Mouse (Mus musculus): ENCODE data around the gene Pds5a. TPM values are rescaled to one million over a fixed set of nuclear protein-coding genes. Genes with fewer than 3 reads are reported as not detected.

Pds5a gene
- total RNA-seq, 1 experiment: 161 TPM

GRCm38 (mm10) chr5:65575896-65576295, 122.2 kb downstream of the Pds5a start:
- no peak for DNase-seq (ENCODE audit: low read depth, low spot score)
- Histone ChIP-seq H3K27ac (ENCODE audit: insufficient read depth, low read depth, low read length, poor library complexity, severe bottlenecking) (no peak overlapping the region), H3K9ac (ENCODE audit: insufficient read depth, low read depth, low read length, poor library complexity, severe bottlenecking) (no peak overlapping the region), H3K4me3 (ENCODE audit: insufficient read depth in 1 of 2, low read depth in 1 of 2, low read length in 2 of 2, poor library complexity in 1 of 2, severe bottlenecking in 1 of 2) (no peak overlapping the region), H3K4me1 (ENCODE audit: control insufficient read depth in 2 of 2, insufficient read depth in 2 of 2, low read length in 2 of 2, poor library complexity in 1 of 2) (no peaks in the 10 kb centered on the region; a peak in 1 of 4 replicates), H3K9me3 (ENCODE audit: control insufficient read depth, insufficient read depth, low read depth, low read length) (no peaks in the 10 kb centered on the region), H3K36me3 (ENCODE audit: control insufficient read depth, insufficient read depth, low read length, poor library complexity, severe bottlenecking) (no peaks in the 10 kb centered on the region; the same call in 1 of the 2 replicates)
- in situ Hi-C loops (cut with MboI; ENCODE audit: low sequenced_read_pairs in 2 of 2, unreplicated experiment in 2 of 2): no loop called here
- TF ChIP-seq MAFK (IDR thresholded peaks at IDR 0.05; ENCODE audit: insufficient read depth, low read depth, low read length) (no peak), CHD2 (IDR thresholded peaks at IDR 0.05; ENCODE audit: low read depth, low read length) (no peak), HCFC1 (IDR thresholded peaks at IDR 0.05; ENCODE audit: borderline replicate concordance, insufficient read depth, low read length) (no peak), ZC3H11A (IDR thresholded peaks at IDR 0.05; ENCODE audit: borderline replicate concordance, low read depth, low read length) (no peak), ZNF384 (IDR thresholded peaks at IDR 0.05; ENCODE audit: low read depth, low read length) (no peak)

- H3K36me3 ChIP-seq (ENCODE audit: control insufficient read depth, insufficient read depth, low read length, poor library complexity, severe bottlenecking): no peaks in the 10 kb centered on the region; the same call in 1 of the 2 replicates
- in situ Hi-C loops (cut with MboI; ENCODE audit: low sequenced_read_pairs in 2 of 2, unreplicated experiment in 2 of 2): no loop called here
Observed at GRCm38 (mm10) chr5:65574876-65575275, 123.2 kb downstream of the Pds5a start.

GRCm38 (mm10) chr5:65565486-65565885, 132.6 kb downstream of the Pds5a start:
- H3K27ac ChIP-seq (ENCODE audit: insufficient read depth, low read depth, low read length, poor library complexity, severe bottlenecking): no peak overlapping the region
- peaks cover 4 to 7% of the 10 kb centered on the region in 2 experiments; a peak in 2 of 4 replicates for H3K4me1 ChIP-seq (ENCODE audit: control insufficient read depth in 2 of 2, insufficient read depth in 2 of 2, low read length in 2 of 2, poor library complexity in 1 of 2)
- H3K36me3 ChIP-seq (ENCODE audit: control insufficient read depth, insufficient read depth, low read length, poor library complexity, severe bottlenecking): peaks cover 3% of the 10 kb centered on the region
- no peak overlapping the region for H3K9ac ChIP-seq (ENCODE audit: insufficient read depth, low read depth, low read length, poor library complexity, severe bottlenecking)
- TF ChIP-seq ZC3H11A (IDR thresholded peaks at IDR 0.05; ENCODE audit: borderline replicate concordance, low read depth, low read length) (no peak), ZNF384 (IDR thresholded peaks at IDR 0.05; ENCODE audit: low read depth, low read length) (no peak), HCFC1 (IDR thresholded peaks at IDR 0.05; ENCODE audit: borderline replicate concordance, insufficient read depth, low read length) (no peak), CHD2 (IDR thresholded peaks at IDR 0.05; ENCODE audit: low read depth, low read length) (no peak), MAFK (IDR thresholded peaks at IDR 0.05; ENCODE audit: insufficient read depth, low read depth, low read length) (no peak)
- no peak overlapping the region for H3K4me3 ChIP-seq (ENCODE audit: insufficient read depth in 1 of 2, low read depth in 1 of 2, low read length in 2 of 2, poor library complexity in 1 of 2, severe bottlenecking in 1 of 2)
- no peak for DNase-seq (ENCODE audit: low read depth, low spot score)
- H3K9me3 ChIP-seq (ENCODE audit: control insufficient read depth, insufficient read depth, low read depth, low read length): no peaks in the 10 kb centered on the region
- in situ Hi-C loops (cut with MboI; ENCODE audit: low sequenced_read_pairs in 2 of 2, unreplicated experiment in 2 of 2): no loop called here

More at GRCm38 (mm10) chr5:65574876-65575275, 123.2 kb downstream of the Pds5a start:
- Histone ChIP-seq H3K9me3 (ENCODE audit: control insufficient read depth, insufficient read depth, low read depth, low read length) (no peaks in the 10 kb centered on the region), H3K4me3 (ENCODE audit: insufficient read depth in 1 of 2, low read depth in 1 of 2, low read length in 2 of 2, poor library complexity in 1 of 2, severe bottlenecking in 1 of 2) (no peak overlapping the region), H3K4me1 (ENCODE audit: control insufficient read depth in 2 of 2, insufficient read depth in 2 of 2, low read length in 2 of 2, poor library complexity in 1 of 2) (no peaks in the 10 kb centered on the region; a peak in 1 of 4 replicates), H3K27ac (ENCODE audit: insufficient read depth, low read depth, low read length, poor library complexity, severe bottlenecking) (no peak overlapping the region), H3K9ac (ENCODE audit: insufficient read depth, low read depth, low read length, poor library complexity, severe bottlenecking) (no peak overlapping the region)
- no peak for DNase-seq (ENCODE audit: low read depth, low spot score)
- TF ChIP-seq CHD2 (IDR thresholded peaks at IDR 0.05; ENCODE audit: low read depth, low read length): no peak
- TF ChIP-seq ZNF384 (IDR thresholded peaks at IDR 0.05; ENCODE audit: low read depth, low read length): no peak
- TF ChIP-seq HCFC1 (IDR thresholded peaks at IDR 0.05; ENCODE audit: borderline replicate concordance, insufficient read depth, low read length): no peak
- TF ChIP-seq MAFK (IDR thresholded peaks at IDR 0.05; ENCODE audit: insufficient read depth, low read depth, low read length): 0 out of 2 replicates have a peak, but pooled peaks have one; percentile 26
- no peak for TF ChIP-seq ZC3H11A (IDR thresholded peaks at IDR 0.05; ENCODE audit: borderline replicate concordance, low read depth, low read length)

- DNase-seq (ENCODE audit: low read depth, low spot score): peak; percentile 71
- peak overlapping the region; percentile 3 to 4; a peak in 2 of 4 replicates for H3K4me3 ChIP-seq (ENCODE audit: insufficient read depth in 1 of 2, low read depth in 1 of 2, low read length in 2 of 2, poor library complexity in 1 of 2, severe bottlenecking in 1 of 2)
Observed at GRCm38 (mm10) chr5:65561125-65561893, 136.8 kb downstream of the Pds5a start.

More at GRCm38 (mm10) chr5:65561125-65561893, 136.8 kb downstream of the Pds5a start:
- peak overlapping the region; percentile 17; the same call in 1 of the 2 replicates for H3K27ac ChIP-seq (ENCODE audit: insufficient read depth, low read depth, low read length, poor library complexity, severe bottlenecking)
- TF ChIP-seq ZNF384 (IDR thresholded peaks at IDR 0.05; ENCODE audit: low read depth, low read length) (no peak), MAFK (IDR thresholded peaks at IDR 0.05; ENCODE audit: insufficient read depth, low read depth, low read length) (no peak), ZC3H11A (IDR thresholded peaks at IDR 0.05; ENCODE audit: borderline replicate concordance, low read depth, low read length) (no peak), CHD2 (IDR thresholded peaks at IDR 0.05; ENCODE audit: low read depth, low read length) (no peak), HCFC1 (IDR thresholded peaks at IDR 0.05; ENCODE audit: borderline replicate concordance, insufficient read depth, low read length) (no peak)
- H3K4me1 ChIP-seq (ENCODE audit: control insufficient read depth in 2 of 2, insufficient read depth in 2 of 2, low read length in 2 of 2, poor library complexity in 1 of 2): peaks cover 4 to 8% of the 10 kb centered on the region in 2 experiments; a peak in 3 of 4 replicates
- in situ Hi-C loops (cut with MboI; ENCODE audit: low sequenced_read_pairs in 2 of 2, unreplicated experiment in 2 of 2): no loop called here
- no peaks in the 10 kb centered on the region for H3K9me3 ChIP-seq (ENCODE audit: control insufficient read depth, insufficient read depth, low read depth, low read length)
- H3K9ac ChIP-seq (ENCODE audit: insufficient read depth, low read depth, low read length, poor library complexity, severe bottlenecking): no peak overlapping the region
- H3K36me3 ChIP-seq (ENCODE audit: control insufficient read depth, insufficient read depth, low read length, poor library complexity, severe bottlenecking): no peaks in the 10 kb centered on the region; the same call in 1 of the 2 replicates

Data from ES-E14 (cell line).